Mouse (Mus musculus) left cerebral cortex, postnatal 14 days (tissue): Measurements from ENCODE around the gene Dtl. TPM values are rescaled to one million over a fixed set of nuclear protein-coding genes. Genes with fewer than 3 reads are reported as not detected.

Experiments used
- DNase-seq, 2 experiments: peaks; one replicate each; pipeline ENCODE4 v3.0.0; 2021 to 2022; ENCODE audit warnings: low spot score in 2 of 2, mixed read lengths in 1 of 2
- intact Hi-C: fragments of 180-260 bp; cut with DNase I; formaldehyde crosslinking; loops from one replicate; pipeline ENCODE4 v1.15.1; 2025
- total RNA-seq, 2 experiments: library from RNA; stranded (reverse); gene quantifications; 2 replicates each; pipeline ENCODE4 v1.2.3; 2021

Dtl gene
- total RNA-seq, 2 experiments from 2014 or later, result 5.9 to 6.2 TPM

- intact Hi-C loops, result loop anchor here (2.0 to 5.0 kb wide), 2 partner anchors 137 to 233 kb away; no protein-coding TSS in a partner anchor
- no peak for DNase-seq
Observed at GRCm38 (mm10) chr1:191585704-191586103, 10.4 kb upstream of the Dtl start.

DNA sequence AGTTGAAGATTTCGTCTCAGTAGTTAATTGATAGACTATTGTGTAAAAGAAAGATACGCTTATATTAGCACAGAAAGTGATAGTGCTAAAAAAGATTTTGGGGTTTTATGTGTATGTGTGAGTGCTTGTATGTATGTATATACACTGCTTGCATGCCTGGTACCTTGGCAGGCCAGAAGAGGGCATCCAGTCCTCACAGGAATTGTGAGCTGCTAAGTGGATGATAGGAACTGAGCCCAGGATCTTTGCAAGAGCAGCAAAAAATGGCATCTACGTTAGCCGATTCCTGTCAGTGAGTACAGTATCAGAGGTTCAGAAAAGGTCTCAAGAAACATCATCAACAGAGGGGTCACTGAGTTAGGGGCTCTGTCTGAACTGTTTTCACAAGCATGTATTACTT lies 9.1 kb upstream of the Dtl start:
- intact Hi-C loops, result loop anchor here (2.0 kb wide), 1 partner anchor 234 kb away; no protein-coding TSS in a partner anchor
- no peak for DNase-seq

DNA sequence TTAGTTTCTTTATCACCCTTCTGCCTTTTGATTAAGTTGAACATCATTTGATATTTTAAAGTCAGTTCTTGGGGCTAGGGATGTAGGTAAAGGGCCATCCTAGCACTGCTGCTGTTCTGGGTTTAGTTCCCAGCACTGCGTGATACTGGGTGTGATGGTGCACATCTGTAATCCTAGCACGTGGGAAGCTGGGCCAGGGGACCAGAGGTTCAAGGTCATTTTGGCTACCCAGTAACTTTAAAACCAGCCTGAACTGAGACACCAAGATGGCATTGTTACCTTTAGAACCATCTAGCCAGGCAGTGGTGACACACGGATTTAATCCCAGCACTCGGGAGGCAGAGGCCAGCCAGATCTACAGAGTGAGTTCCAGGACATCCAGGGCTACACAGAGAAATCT lies 8.5 kb upstream of the Dtl start:
- intact Hi-C loops, result loop anchor here (2.0 kb wide), 1 partner anchor 235 kb away; no protein-coding TSS in a partner anchor
- no peak for DNase-seq

DNA sequence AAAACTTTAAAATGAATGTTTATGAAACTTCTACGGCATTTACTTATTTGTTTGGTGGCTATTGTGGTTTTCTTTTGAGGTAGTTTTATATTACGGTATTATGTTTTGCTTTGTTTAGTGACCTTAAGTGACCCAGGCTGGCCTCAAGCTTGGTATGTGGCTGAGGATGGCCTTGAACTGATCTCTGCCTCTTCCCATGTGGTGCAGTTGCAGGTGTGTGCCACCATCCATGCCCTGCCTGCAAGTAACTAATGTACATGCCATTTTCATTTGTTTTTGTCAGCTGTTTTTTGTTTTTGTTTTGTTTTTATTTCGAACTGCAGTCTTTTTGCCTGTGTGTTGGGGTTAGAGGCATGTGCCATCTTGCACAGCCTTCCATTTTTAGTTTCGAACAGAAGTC lies 6.3 kb upstream of the Dtl start:
- DNase-seq, result no peak
- intact Hi-C loops, result no loop called here

GRCm38 (mm10) chr1:191579524-191579923 lies 4.2 kb upstream of the Dtl start:
- intact Hi-C loops, result loop anchor here (5.0 kb wide), 1 partner anchor 138 kb away; the partner anchor contains the start of gene Lpgat1
- no peak for DNase-seq

DNA sequence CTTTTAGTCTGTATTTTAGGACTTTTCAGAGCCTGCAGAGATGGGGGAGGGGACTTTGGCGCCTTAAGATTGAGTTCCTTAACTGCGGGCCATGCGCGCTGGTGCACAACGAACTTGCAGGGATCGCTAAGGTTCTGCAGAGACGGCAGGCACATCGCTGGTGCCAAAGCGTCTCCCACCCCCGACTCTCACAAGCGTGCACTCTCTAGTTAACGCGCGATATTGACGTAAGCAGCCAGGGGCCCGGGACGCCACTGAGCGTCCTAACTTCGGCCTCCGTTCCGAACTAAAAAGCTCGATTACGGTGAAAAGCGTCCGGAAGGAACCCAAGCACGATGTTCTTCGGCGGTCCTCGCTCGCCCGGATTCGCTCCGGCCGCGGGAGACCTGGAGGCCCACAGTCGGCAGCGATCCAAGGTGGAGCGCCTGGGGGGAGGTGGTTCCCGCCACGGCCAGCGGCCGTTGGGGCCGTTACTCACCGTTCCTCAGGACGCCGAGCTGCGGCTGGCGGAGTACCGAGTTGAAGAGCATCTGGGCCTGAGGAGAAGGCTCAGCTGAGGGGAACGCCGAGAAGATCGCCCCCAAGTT lies 380 bp downstream of the Dtl start:
- DNase-seq, result peak; percentile 17 to 35
- intact Hi-C loops, result loop anchor here (5.0 kb wide), 1 partner anchor 142 kb away; the partner anchor contains the start of gene Lpgat1

DNA sequence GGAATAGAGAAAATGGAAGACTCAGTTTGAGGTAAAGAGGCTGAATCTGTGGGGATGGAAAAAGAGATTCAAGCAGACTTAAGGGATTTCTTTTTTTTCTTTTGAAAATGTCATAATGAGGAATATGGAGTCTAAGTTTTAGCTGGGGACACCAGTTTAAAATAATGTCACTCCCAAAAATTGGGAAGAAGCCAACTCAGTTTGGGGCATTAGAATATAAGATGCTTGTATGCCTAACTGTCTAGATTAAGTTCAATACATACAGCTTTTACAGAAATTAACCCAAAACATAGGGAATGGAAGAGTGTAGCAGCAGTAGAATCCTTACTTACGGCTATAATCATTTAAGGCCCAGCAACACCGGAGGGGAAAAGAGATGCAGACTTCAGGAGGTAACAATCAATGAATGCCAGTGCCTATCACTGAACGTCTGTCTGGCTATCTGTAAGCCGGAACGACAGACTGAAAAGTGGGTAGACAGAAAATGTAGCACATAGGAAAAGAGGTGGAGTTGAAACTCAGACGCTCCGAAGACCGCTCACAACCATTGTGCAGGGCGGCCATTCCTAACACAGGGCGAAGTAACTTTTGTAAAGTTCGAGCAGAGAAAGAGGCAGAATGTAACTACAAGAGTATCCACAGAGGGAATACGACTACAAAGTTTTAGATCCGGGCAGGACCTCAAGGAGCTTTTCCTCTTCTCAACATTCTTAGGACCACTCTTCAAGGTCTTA lies 1.3 kb downstream of the Dtl start:
- DNase-seq, result no peak
- intact Hi-C loops, result no loop called here

GRCm38 (mm10) chr1:191570415-191570814 lies 4.9 kb downstream of the Dtl start:
- intact Hi-C loops, result no loop called here
- DNase-seq, result no peak

- intact Hi-C loops, result no loop called here
- DNase-seq, result no peak
Observed at GRCm38 (mm10) chr1:191569625-191570024, 5.7 kb downstream of the Dtl start.

- intact Hi-C loops, result no loop called here
Observed at GRCm38 (mm10) chr1:191567859-191568258, 7.5 kb downstream of the Dtl start.

GRCm38 (mm10) chr1:191562823-191563365 lies 12.4 kb downstream of the Dtl start:
- peak in 1 of 2 experiments; percentile 52 for DNase-seq
- intact Hi-C loops, result loop anchor here (2.0 to 5.0 kb wide), 3 partner anchors 172 to 246 kb away; partner anchors contain the start of gene Nenf

More at GRCm38 (mm10) chr1:191567859-191568258, 7.5 kb downstream of the Dtl start:
- no peak for DNase-seq

- DNase-seq, result no peak
- intact Hi-C loops, result loop anchor here (5.0 kb wide), 1 partner anchor 242 kb away; the partner anchor contains the start of gene Nenf
Observed at GRCm38 (mm10) chr1:191559779-191560178, 15.6 kb downstream of the Dtl start.

- intact Hi-C loops, result no loop called here
- no peak for DNase-seq
Observed at GRCm38 (mm10) chr1:191557109-191557508, 18.2 kb downstream of the Dtl start.

DNA sequence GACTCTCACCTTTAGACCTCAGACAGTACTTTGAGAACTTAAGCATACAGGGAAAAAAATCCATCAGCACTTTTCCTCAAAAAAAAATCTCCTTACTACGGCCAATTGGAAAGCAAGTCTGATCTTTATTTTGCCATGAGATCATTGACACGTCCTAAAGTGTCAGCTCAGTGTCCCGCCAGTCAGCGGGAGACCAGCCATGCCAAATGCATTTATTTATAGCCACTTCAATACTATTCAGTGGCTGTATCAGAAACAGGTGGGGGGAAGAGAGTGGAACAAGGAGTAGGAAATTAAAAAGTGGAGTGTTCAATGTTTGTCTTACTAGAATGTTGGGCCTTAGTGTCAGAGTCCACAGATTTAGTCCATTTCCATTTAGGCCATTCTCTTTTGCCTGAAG lies 24.6 kb downstream of the Dtl start:
- intact Hi-C loops, result no loop called here
- no peak for DNase-seq

- DNase-seq, result no peak
- intact Hi-C loops, result loop anchor here (5.0 kb wide), 1 partner anchor 71 kb away; no protein-coding TSS in a partner anchor
Observed at GRCm38 (mm10) chr1:191543747-191544146, 31.6 kb downstream of the Dtl start.

DNA sequence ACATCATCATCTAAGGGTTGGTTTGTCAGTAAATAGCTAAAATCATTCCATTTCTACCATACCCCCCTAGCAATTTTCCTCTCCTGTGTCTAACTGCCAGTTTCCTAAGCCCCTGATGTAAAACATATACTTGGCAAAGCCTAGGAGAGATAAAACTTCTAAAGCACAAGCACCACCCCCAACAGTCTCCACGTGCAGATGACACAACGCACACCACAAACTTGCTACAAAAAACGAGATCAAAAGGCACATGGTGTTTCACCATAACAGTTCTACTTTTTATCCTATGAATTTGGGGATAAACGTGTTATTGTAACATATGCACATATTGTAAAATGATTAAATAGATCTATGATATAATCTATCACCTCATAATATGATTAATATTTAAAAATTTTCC lies 33.7 kb downstream of the Dtl start:
- intact Hi-C loops, result loop anchor here (5.0 kb wide), 1 partner anchor 69 kb away; no protein-coding TSS in a partner anchor
- DNase-seq, result peak in 1 of 2 experiments; percentile 27

DNA sequence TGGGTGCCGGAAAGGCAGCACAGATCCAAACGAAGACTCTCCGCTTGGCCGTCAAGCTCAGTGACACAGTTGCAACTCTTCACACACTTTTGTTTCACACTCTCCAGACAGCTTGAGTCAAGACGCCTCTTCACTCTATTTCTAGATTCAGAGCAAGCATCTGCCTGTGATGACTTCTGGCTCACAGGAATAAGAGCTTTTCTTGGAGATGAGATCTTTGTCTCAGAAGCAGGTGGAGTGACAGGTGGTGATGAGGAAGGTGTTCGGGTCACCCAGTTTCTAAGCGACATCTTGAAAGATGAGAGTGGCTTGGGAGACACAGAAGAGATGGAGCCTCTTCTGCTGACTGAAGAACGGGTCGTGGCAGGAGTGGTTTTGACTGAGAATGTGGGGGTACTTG lies 34.3 kb downstream of the Dtl start:
- intact Hi-C loops, result loop anchor here (5.0 kb wide), 1 partner anchor 69 kb away; no protein-coding TSS in a partner anchor
- peak; percentile 55 to 71 for DNase-seq

DNA sequence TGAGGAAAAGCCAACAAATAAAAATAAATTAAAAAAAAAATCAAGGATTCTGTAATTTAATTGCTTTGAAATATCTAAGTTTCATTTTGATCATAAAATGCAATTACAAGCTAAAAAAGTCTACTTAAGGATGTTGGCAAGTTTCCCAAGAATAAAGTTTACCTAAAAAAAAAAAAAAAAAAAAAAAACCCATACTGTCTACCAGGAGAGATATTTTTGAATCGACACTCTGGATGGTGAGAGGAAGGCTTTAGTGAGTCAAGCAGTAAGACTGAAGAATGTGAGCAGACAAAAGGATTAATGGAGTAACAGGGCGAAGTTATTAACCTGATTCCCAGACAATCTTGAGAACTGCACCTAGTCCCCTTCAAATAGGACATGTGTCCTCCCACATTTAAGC lies 35.0 kb downstream of the Dtl start:
- DNase-seq, result no peak
- intact Hi-C loops, result loop anchor here (5.0 kb wide), 1 partner anchor 68 kb away; no protein-coding TSS in a partner anchor

- intact Hi-C loops, result no loop called here
- DNase-seq, result no peak
Observed at GRCm38 (mm10) chr1:191534896-191535295, 40.4 kb downstream of the Dtl start.

- intact Hi-C loops, result no loop called here
- no peak for DNase-seq
Observed at GRCm38 (mm10) chr1:191531023-191531422, 44.3 kb downstream of the Dtl start.
